Comparison of ENCODE assay signal across 32 mouse cellular contexts in the genomic region with DNA sequence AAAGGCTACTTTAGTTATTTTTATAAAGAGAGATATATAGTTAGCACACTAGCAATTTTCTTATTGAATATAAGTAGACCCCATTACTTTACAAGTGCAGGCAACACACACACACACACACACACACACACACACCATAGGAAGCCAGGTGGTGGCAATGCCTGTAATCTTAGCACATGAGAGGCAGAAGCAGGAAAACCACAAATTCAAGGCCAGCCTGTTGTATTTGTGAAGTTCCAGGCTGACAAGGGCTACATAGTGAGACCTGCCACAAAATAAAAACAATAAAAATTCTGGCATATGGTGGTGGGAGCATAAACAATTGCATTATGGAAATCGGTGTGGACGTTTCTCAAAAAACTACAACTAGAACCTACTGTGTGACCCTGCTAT.
DNase-seq lines count a peak whose midpoint lies in the region; ATAC-seq and TF ChIP-seq lines count a peak whose summit lies in the region.
"Had no signal": no experiment of that assay in that cellular context is flagged by ENCODE, and none has a peak within 500 bp of the region (broad histone marks: within the 10 kb centered on the region; RNA-seq: fewer than 3 reads in every experiment).

No protein-coding gene starts in this region.

- 16% methylated on average over 2 of the region's 2 CpGs for WGBS in thymus, adult 2 months

- no peak for TF ChIP-seq POLR2A in CH12.LX (IDR thresholded peaks at IDR 0.05; ENCODE audit: low read depth, low read length)
- no peak for TF ChIP-seq POLR2A in thymus, adult 2 months (IDR thresholded peaks at IDR 0.05; ENCODE audit: control insufficient read depth, extremely low read depth, insufficient read depth, low read length, poor library complexity)

- H3K36me3 ChIP-seq in CH12.LX (replicated peaks in 1 of 2; ENCODE audit: control insufficient read depth in 1 of 2, insufficient read depth in 1 of 2, low read length in 1 of 2) = peaks cover 15 to 48% of the 10 kb centered on the region in 2 experiments
- no peaks in the 10 kb centered on the region for H3K36me3 ChIP-seq in thymus, adult 2 months (ENCODE audit: control insufficient read depth, insufficient read depth, low read length)
- H3K36me3 ChIP-seq: embryonic facial prominence, embryonic 10.5 days; embryonic facial prominence, embryonic 15.5 days; hindbrain, embryonic 10.5 days; hindbrain, embryonic 15.5 days; neural tube, embryonic 15.5 days; stomach, embryonic 15.5 days had no signal

- TF ChIP-seq RAD21 in CH12.LX (IDR thresholded peaks at IDR 0.05; ENCODE audit: low read depth, low read length) = no peak

- peak; percentile 21; the same call in 1 of the 2 replicates for TF ChIP-seq EP300 in CH12.LX (IDR thresholded peaks at IDR 0.05; ENCODE audit: low read length)

- TF ChIP-seq CTCF in CH12.LX (conservative IDR thresholded peaks at IDR 0.05 in 1 of 2, IDR thresholded peaks at IDR 0.05 in 1 of 2; ENCODE audit: low read depth in 2 of 2, low read length in 2 of 2) = no peak
- TF ChIP-seq CTCF in thymus, adult 2 months (IDR thresholded peaks at IDR 0.05; ENCODE audit: borderline replicate concordance, control insufficient read depth, extremely low read depth, insufficient read depth, low read length, poor library complexity) = no peak

- no peak overlapping the region for H3K4me3 ChIP-seq in CH12.LX (replicated peaks in 1 of 3; ENCODE audit: low read depth in 2 of 3, low read length in 2 of 3, poor library complexity in 1 of 3)
- no peak overlapping the region for H3K4me3 ChIP-seq in thymus, adult 2 months (ENCODE audit: control insufficient read depth, insufficient read depth, low read length)
- H3K4me3 ChIP-seq: embryonic facial prominence, embryonic 10.5 days; embryonic facial prominence, embryonic 15.5 days; forebrain, embryonic 13.5 days; heart, embryonic 12.5 days; hindbrain, embryonic 10.5 days; hindbrain, embryonic 15.5 days; neural tube, embryonic 15.5 days; stomach, embryonic 15.5 days had no signal

- in situ Hi-C loops in CH12.LX (cut with MboI; ENCODE audit: low pct_ligation_motif_present, low pct_unique_long_range_greater_than_20kb, low sequenced_read_pairs) = no loop called here

- H3K4me1 ChIP-seq in CH12.LX (ENCODE audit: control insufficient read depth in 1 of 2, insufficient read depth in 2 of 2) = peaks cover 34 to 88% of the 10 kb centered on the region in 2 experiments
- peaks cover 36% of the 10 kb centered on the region for H3K4me1 ChIP-seq in thymus, adult 2 months (replicated peaks; ENCODE audit: control insufficient read depth, insufficient read depth, low read length)

- peaks cover 66% of the 10 kb centered on the region for H3K79me2 ChIP-seq in CH12.LX (replicated peaks; ENCODE audit: control insufficient read depth, extremely low read depth, insufficient read depth, poor library complexity, severe bottlenecking)

- peak overlapping the region; percentile 37; the same call in 1 of the 2 replicates for H3K4me2 ChIP-seq in CH12.LX (ENCODE audit: insufficient read depth, low read depth, poor library complexity, severe bottlenecking)
- H3K4me2 ChIP-seq: embryonic facial prominence, embryonic 15.5 days; forebrain, embryonic 13.5 days; heart, embryonic 12.5 days; hindbrain, embryonic 15.5 days; neural tube, embryonic 15.5 days; stomach, embryonic 15.5 days had no signal

- peak; percentile 81 for DNase-seq in 416B (ENCODE audit: low read depth)
- no peak for DNase-seq in CH12.LX (ENCODE audit: extremely low read depth)
- peak; percentile 55 for DNase-seq in thymus, adult 2 months
- DNase-seq in thymus, postnatal 36 days = peak; percentile 47 to 60
- DNase-seq in layer of hippocampus, adult 9-11 months = no peak
- no peak for DNase-seq in right cerebral cortex, postnatal 36 days (ENCODE audit: low spot score in 2 of 2)
- DNase-seq: adrenal gland, adult 2 months; adrenal gland, postnatal 36 days; cerebellum, adult 18-20 months; cerebellum, postnatal 10 days; gastrocnemius, postnatal 25 days; heart, adult 18-20 months; heart, postnatal 10 days; kidney, adult 2 months; liver; lung, adult 2 months; lung, postnatal 14 days; midbrain, embryonic 14.5 days; retina, postnatal 1 day; right cerebral cortex, postnatal 14 days had no signal

- no peaks in the 10 kb centered on the region for H3K27me3 ChIP-seq in CH12.LX (replicated peaks)
- no peaks in the 10 kb centered on the region for H3K27me3 ChIP-seq in thymus, adult 2 months (ENCODE audit: control insufficient read depth, insufficient read depth, low read length)
- H3K27me3 ChIP-seq: embryonic facial prominence, embryonic 15.5 days; forebrain, embryonic 13.5 days; heart, embryonic 12.5 days; hindbrain, embryonic 15.5 days; neural tube, embryonic 15.5 days; stomach, embryonic 15.5 days had no signal

- ATAC-seq in erythroblast, adult 5-6 weeks (replicated peaks; ENCODE audit: low FRiP score, poor library complexity, severe bottlenecking) = no peak
- ATAC-seq: activated CD4-positive, CD25-positive, alpha-beta regulatory T cell, adult 4 months had no signal

- dilution Hi-C loops in CH12.LX (cut with MboI; ENCODE audit: extremely low pct_ligation_motif_present, extremely low pct_unique_long_range_greater_than_20kb, low sequenced_read_pairs) = no loop called here

- H3K27ac ChIP-seq in CH12.LX (ENCODE audit: insufficient read depth, low read depth) = no peak overlapping the region
- H3K27ac ChIP-seq in thymus, adult 2 months (ENCODE audit: control insufficient read depth, insufficient read depth, low read length) = peak overlapping the region; percentile 98
- H3K27ac ChIP-seq: embryonic facial prominence, embryonic 10.5 days; embryonic facial prominence, embryonic 15.5 days; forebrain, embryonic 13.5 days; hindbrain, embryonic 10.5 days; hindbrain, embryonic 15.5 days; kidney, postnatal 0 days; liver, embryonic 14.5 days; neural tube, embryonic 15.5 days; stomach, embryonic 15.5 days had no signal

- no peaks in the 10 kb centered on the region for H3K9me3 ChIP-seq in CH12.LX (replicated peaks; ENCODE audit: low read length)
- H3K9me3 ChIP-seq: embryonic facial prominence, embryonic 10.5 days; embryonic facial prominence, embryonic 15.5 days; forebrain, embryonic 13.5 days; heart, embryonic 12.5 days; hindbrain, embryonic 10.5 days; hindbrain, embryonic 15.5 days; neural tube, embryonic 15.5 days; stomach, embryonic 15.5 days had no signal

- H3K9ac ChIP-seq in CH12.LX (ENCODE audit: insufficient read depth, low read depth) = peak overlapping the region; percentile 21; the same call in 1 of the 2 replicates
- H3K9ac ChIP-seq: embryonic facial prominence, embryonic 15.5 days; forebrain, embryonic 13.5 days; heart, embryonic 12.5 days; hindbrain, embryonic 15.5 days; liver, embryonic 14.5 days; neural tube, embryonic 15.5 days; stomach, embryonic 15.5 days had no signal

TF ChIP-seq in CH12.LX, 34 proteins besides CTCF, POLR2A, EP300 and RAD21:
- TF ChIP-seq JUND (conservative IDR thresholded peaks at IDR 0.05; ENCODE audit: low read depth, low read length) (no peak), CHD1 (IDR thresholded peaks at IDR 0.05; ENCODE audit: low read depth, low read length) (0 out of 2 replicates have a peak, but pooled peaks have one; percentile 25), BHLHE40 (IDR thresholded peaks at IDR 0.05; ENCODE audit: low read depth, low read length) (peak; percentile 57)

Comparison
In these comparisons a context has a peak if more than half of its experiments do, and no peak if none do; other contexts are left out.
1. DNase-seq: peak in 416B (single experiment), thymus, adult 2 months (single experiment) and thymus, postnatal 36 days (2 of 2); none in CH12.LX (single experiment), layer of hippocampus, adult 9-11 months (single experiment) and right cerebral cortex, postnatal 36 days (0 of 2).